Mouse (Mus musculus): ENCODE data around the gene Tek. TPM values are rescaled to one million over a fixed set of nuclear protein-coding genes. Genes with fewer than 3 reads are reported as not detected.
"Not testable (repeated sequence)": the region's sequence is repeated elsewhere in the genome, so short reads cannot be mapped to it uniquely, and the experiment has no call there.

Tek gene
- polyA plus RNA-seq (2014; fragmentation: Nextera tagmentation; extraction: Ambion mirVana): 11.7 and 12.6 TPM in 2 replicates

DNA sequence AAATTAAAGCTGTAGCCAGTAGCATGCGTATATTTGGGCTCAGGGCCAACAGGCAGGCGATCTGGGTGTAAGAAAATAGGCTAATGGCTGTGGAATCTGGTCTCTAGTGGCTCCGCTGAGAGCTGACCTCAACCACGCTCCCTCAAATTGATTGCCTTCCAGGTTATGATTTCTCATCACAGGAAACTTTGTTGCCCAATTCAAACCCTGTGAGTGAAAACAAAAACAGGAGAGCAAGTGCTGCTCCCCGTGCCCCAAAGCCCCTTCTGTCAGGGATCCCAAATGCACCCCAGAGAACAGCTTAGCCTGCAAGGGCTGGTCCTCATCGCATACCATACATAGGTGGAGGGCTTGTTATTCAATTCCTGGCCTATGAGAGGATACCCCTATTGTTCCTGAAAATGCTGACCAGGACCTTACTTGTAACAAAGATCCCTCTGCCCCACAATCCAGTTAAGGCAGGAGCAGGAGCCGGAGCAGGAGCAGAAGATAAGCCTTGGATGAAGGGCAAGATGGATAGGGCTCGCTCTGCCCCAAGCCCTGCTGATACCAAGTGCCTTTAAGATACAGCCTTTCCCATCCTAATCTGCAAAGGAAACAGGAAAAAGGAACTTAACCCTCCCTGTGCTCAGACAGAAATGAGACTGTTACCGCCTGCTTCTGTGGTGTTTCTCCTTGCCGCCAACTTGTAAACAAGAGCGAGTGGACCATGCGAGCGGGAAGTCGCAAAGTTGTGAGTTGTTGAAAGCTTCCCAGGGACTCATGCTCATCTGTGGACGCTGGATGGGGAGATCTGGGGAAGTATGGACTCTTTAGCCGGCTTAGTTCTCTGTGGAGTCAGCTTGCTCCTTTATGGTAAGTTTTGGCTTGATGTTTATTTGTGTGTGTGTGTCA, at the start of gene Tek:
Gene Tek (plus strand): TSS at position 452 of the 894 bp plus-strand sequence.
- H3K9ac ChIP-seq (replicated peaks; ENCODE audit: low read depth, low read length): no peak within 1 kb of the TSS; the same call in 1 of the 2 replicates
- H3K4me1 ChIP-seq (ENCODE audit: control insufficient read depth, insufficient read depth, low read length): 0 out of 2 replicates have a peak, but pooled peaks cover 3% of the 10 kb centered on the region
- ATAC-seq (ENCODE audit: insufficient number of reproducible peaks, insufficient read depth, low FRiP score, low read depth): no peak
- no peaks in the 10 kb centered on the region for H3K36me3 ChIP-seq (ENCODE audit: control insufficient read depth, insufficient read depth, low read length)
- H3K27me3 ChIP-seq (ENCODE audit: control insufficient read depth, insufficient read depth, low read length): no peaks in the 10 kb centered on the region
- peak within 1 kb of the TSS; percentile 23 for H3K4me2 ChIP-seq (replicated peaks; ENCODE audit: low read depth, low read length)
- 47% methylated on average over 16 of the region's 16 CpGs for WGBS
- no peaks in the 10 kb centered on the region for H3K9me3 ChIP-seq (ENCODE audit: control insufficient read depth, low read depth, low read length)
- H3K27ac ChIP-seq (ENCODE audit: low read length): 0 out of 2 replicates have a peak within 1 kb of the TSS, but pooled peaks have one; percentile 45
- H3K4me3 ChIP-seq (ENCODE audit: low read depth, low read length): peak within 1 kb of the TSS; percentile 11; the same call in 1 of the 2 replicates

- not testable (repeated sequence) for ATAC-seq (ENCODE audit: insufficient number of reproducible peaks, insufficient read depth, low FRiP score, low read depth); H3K9ac ChIP-seq (replicated peaks; ENCODE audit: low read depth, low read length); H3K27me3 ChIP-seq (ENCODE audit: control insufficient read depth, insufficient read depth, low read length); H3K36me3 ChIP-seq (ENCODE audit: control insufficient read depth, insufficient read depth, low read length); H3K4me1 ChIP-seq (ENCODE audit: control insufficient read depth, insufficient read depth, low read length); H3K4me3 ChIP-seq (ENCODE audit: low read depth, low read length); H3K4me2 ChIP-seq (replicated peaks; ENCODE audit: low read depth, low read length); H3K27ac ChIP-seq (ENCODE audit: low read length); H3K9me3 ChIP-seq (ENCODE audit: control insufficient read depth, low read depth, low read length)
- 94% methylated on average over 2 of the region's 2 CpGs for WGBS
Measured at GRCm38 (mm10) chr4:94689804-94690203, 49.3 kb upstream of the Tek start.

DNA sequence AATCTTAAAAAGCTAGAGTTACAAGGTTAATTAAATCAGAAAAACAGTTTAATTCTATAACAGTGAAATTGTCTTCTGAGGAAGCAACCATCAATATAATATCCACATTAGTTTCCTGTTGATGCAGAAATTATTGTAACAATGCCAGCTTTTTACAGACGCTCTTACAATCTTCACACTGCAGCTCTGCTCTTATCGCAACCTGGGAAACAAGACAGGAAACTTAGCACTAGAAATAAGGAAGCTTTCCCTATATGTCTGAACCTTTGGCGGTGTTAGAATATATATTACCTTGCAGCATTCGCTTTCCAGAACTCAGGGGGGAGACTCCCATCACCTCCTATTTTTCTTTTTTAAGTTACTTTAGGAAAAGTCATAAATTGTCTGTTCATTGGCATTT, 48.0 kb upstream of the Tek start:
- ATAC-seq (ENCODE audit: insufficient number of reproducible peaks, insufficient read depth, low FRiP score, low read depth): no peak
- WGBS: 81% methylated on average over 4 of the region's 4 CpGs
- no peaks in the 10 kb centered on the region for H3K27me3 ChIP-seq (ENCODE audit: control insufficient read depth, insufficient read depth, low read length)
- H3K4me3 ChIP-seq (ENCODE audit: low read depth, low read length): no peak overlapping the region
- H3K9me3 ChIP-seq (ENCODE audit: control insufficient read depth, low read depth, low read length): no peaks in the 10 kb centered on the region
- no peak overlapping the region for H3K4me2 ChIP-seq (replicated peaks; ENCODE audit: low read depth, low read length)
- no peaks in the 10 kb centered on the region for H3K4me1 ChIP-seq (ENCODE audit: control insufficient read depth, insufficient read depth, low read length)
- H3K36me3 ChIP-seq (ENCODE audit: control insufficient read depth, insufficient read depth, low read length): peaks cover 8% of the 10 kb centered on the region; the same call in 1 of the 2 replicates
- no peak overlapping the region for H3K9ac ChIP-seq (replicated peaks; ENCODE audit: low read depth, low read length)
- H3K27ac ChIP-seq (ENCODE audit: low read length): no peak overlapping the region

GRCm38 (mm10) chr4:94692175-94692574, 46.9 kb upstream of the Tek start:
- no peak overlapping the region for H3K4me3 ChIP-seq (ENCODE audit: low read depth, low read length)
- H3K9ac ChIP-seq (replicated peaks; ENCODE audit: low read depth, low read length): no peak overlapping the region
- no peaks in the 10 kb centered on the region for H3K4me1 ChIP-seq (ENCODE audit: control insufficient read depth, insufficient read depth, low read length)
- H3K4me2 ChIP-seq (replicated peaks; ENCODE audit: low read depth, low read length): no peak overlapping the region
- no peaks in the 10 kb centered on the region for H3K27me3 ChIP-seq (ENCODE audit: control insufficient read depth, insufficient read depth, low read length)
- no peak overlapping the region for H3K27ac ChIP-seq (ENCODE audit: low read length)
- no peaks in the 10 kb centered on the region for H3K9me3 ChIP-seq (ENCODE audit: control insufficient read depth, low read depth, low read length)
- peaks cover 8% of the 10 kb centered on the region; the same call in 1 of the 2 replicates for H3K36me3 ChIP-seq (ENCODE audit: control insufficient read depth, insufficient read depth, low read length)
- 83% methylated on average over 2 of the region's 2 CpGs for WGBS
- no peak for ATAC-seq (ENCODE audit: insufficient number of reproducible peaks, insufficient read depth, low FRiP score, low read depth)

DNA sequence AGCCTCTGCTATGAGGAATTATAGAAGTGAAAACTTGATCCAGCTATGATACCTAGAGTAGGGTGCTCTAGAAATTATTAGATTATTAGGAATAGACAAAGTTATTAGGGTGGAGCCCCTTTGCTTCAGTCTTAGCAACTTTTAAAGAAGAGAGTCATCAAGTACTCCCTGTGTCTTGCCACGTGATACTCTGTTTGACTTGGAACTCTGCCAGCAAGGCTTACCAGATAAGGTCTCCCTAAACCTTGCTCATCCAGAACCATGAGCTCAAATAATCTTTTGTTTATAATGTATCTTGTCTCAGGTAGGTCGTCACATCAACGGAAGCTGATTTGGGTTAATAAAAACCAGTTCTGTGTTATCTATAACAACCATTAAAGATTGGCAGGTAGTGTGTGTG, 42.7 kb upstream of the Tek start:
- H3K9me3 ChIP-seq (ENCODE audit: control insufficient read depth, low read depth, low read length): no peaks in the 10 kb centered on the region
- H3K4me1 ChIP-seq (ENCODE audit: control insufficient read depth, insufficient read depth, low read length): no peaks in the 10 kb centered on the region
- no peaks in the 10 kb centered on the region for H3K27me3 ChIP-seq (ENCODE audit: control insufficient read depth, insufficient read depth, low read length)
- ATAC-seq (ENCODE audit: insufficient number of reproducible peaks, insufficient read depth, low FRiP score, low read depth): no peak
- no peak overlapping the region for H3K4me3 ChIP-seq (ENCODE audit: low read depth, low read length)
- no peak overlapping the region for H3K27ac ChIP-seq (ENCODE audit: low read length)
- no peak overlapping the region for H3K9ac ChIP-seq (replicated peaks; ENCODE audit: low read depth, low read length)
- 43% methylated on average over 3 of the region's 3 CpGs for WGBS
- H3K36me3 ChIP-seq (ENCODE audit: control insufficient read depth, insufficient read depth, low read length): no peaks in the 10 kb centered on the region
- H3K4me2 ChIP-seq (replicated peaks; ENCODE audit: low read depth, low read length): no peak overlapping the region

GRCm38 (mm10) chr4:94711002-94711401, 28.1 kb upstream of the Tek start:
- WGBS: 87% methylated on average over 2 of the region's 2 CpGs
- Histone ChIP-seq H3K9me3 (ENCODE audit: control insufficient read depth, low read depth, low read length) (no peaks in the 10 kb centered on the region), H3K27ac (ENCODE audit: low read length) (no peak overlapping the region), H3K4me1 (ENCODE audit: control insufficient read depth, insufficient read depth, low read length) (no peaks in the 10 kb centered on the region), H3K36me3 (ENCODE audit: control insufficient read depth, insufficient read depth, low read length) (no peaks in the 10 kb centered on the region), H3K9ac (replicated peaks; ENCODE audit: low read depth, low read length) (no peak overlapping the region), H3K27me3 (ENCODE audit: control insufficient read depth, insufficient read depth, low read length) (no peaks in the 10 kb centered on the region), H3K4me2 (replicated peaks; ENCODE audit: low read depth, low read length) (no peak overlapping the region), H3K4me3 (ENCODE audit: low read depth, low read length) (no peak overlapping the region)
- ATAC-seq (ENCODE audit: insufficient number of reproducible peaks, insufficient read depth, low FRiP score, low read depth): no peak

DNA sequence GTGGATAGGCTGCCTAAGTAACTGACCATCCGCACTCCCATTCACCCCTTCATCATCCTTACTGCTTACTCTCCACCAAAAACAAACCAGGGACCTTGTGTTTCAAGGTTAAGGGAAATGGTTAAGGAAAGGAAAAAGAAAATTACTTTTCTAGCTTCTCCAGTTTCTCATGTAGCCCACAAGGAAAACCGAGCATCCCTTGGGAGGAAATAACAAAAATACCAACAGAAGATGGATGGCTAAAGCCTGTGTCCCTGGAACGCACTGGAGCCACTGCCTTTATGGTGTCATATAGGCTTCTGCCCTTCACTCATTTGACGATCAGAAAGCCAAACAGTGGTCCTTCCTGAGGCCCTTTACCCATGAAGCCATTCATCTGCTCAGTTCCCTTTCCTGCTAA, 27.7 kb upstream of the Tek start:
- no peak for ATAC-seq (ENCODE audit: insufficient number of reproducible peaks, insufficient read depth, low FRiP score, low read depth)
- H3K4me1 ChIP-seq (ENCODE audit: control insufficient read depth, insufficient read depth, low read length): no peaks in the 10 kb centered on the region
- H3K4me2 ChIP-seq (replicated peaks; ENCODE audit: low read depth, low read length): no peak overlapping the region
- H3K27ac ChIP-seq (ENCODE audit: low read length): no peak overlapping the region
- no peak overlapping the region for H3K4me3 ChIP-seq (ENCODE audit: low read depth, low read length)
- no peak overlapping the region for H3K9ac ChIP-seq (replicated peaks; ENCODE audit: low read depth, low read length)
- no peaks in the 10 kb centered on the region for H3K27me3 ChIP-seq (ENCODE audit: control insufficient read depth, insufficient read depth, low read length)
- no peaks in the 10 kb centered on the region for H3K36me3 ChIP-seq (ENCODE audit: control insufficient read depth, insufficient read depth, low read length)
- 64% methylated on average over 4 of the region's 4 CpGs for WGBS
- H3K9me3 ChIP-seq (ENCODE audit: control insufficient read depth, low read depth, low read length): no peaks in the 10 kb centered on the region

GRCm38 (mm10) chr4:94713741-94714140, 25.3 kb upstream of the Tek start:
- no peak overlapping the region for H3K9ac ChIP-seq (replicated peaks; ENCODE audit: low read depth, low read length)
- H3K4me2 ChIP-seq (replicated peaks; ENCODE audit: low read depth, low read length): no peak overlapping the region
- no peaks in the 10 kb centered on the region for H3K27me3 ChIP-seq (ENCODE audit: control insufficient read depth, insufficient read depth, low read length)
- ATAC-seq (ENCODE audit: insufficient number of reproducible peaks, insufficient read depth, low FRiP score, low read depth): no peak
- no peaks in the 10 kb centered on the region for H3K9me3 ChIP-seq (ENCODE audit: control insufficient read depth, low read depth, low read length)
- H3K4me1 ChIP-seq (ENCODE audit: control insufficient read depth, insufficient read depth, low read length): no peaks in the 10 kb centered on the region
- no peak overlapping the region for H3K4me3 ChIP-seq (ENCODE audit: low read depth, low read length)
- H3K36me3 ChIP-seq (ENCODE audit: control insufficient read depth, insufficient read depth, low read length): no peaks in the 10 kb centered on the region
- no peak overlapping the region for H3K27ac ChIP-seq (ENCODE audit: low read length)

All from stomach, embryonic 14.5 days (tissue).